Mouse (Mus musculus) lung, embryonic 16.5 days (tissue): ENCODE measurements around the gene Il25. TPM values are rescaled to one million over a fixed set of nuclear protein-coding genes. Genes with fewer than 3 reads are reported as not detected.

Experiments
- ATAC-seq: fragments of 200-750 bp; cut with Nextera tagmentation; 2 replicates; pipeline ENCODE4 v1.8.0; 2017; ENCODE audit warnings: low read depth, mild to moderate bottlenecking, moderate library complexity
- H3K27ac ChIP-seq: fragments of 300-500 bp; sonication (generic); 2 replicates; pipeline ENCODE4 v1.5.1; 2014; ENCODE audit warnings: mild to moderate bottlenecking, control low read depth, low read length
- H3K27me3 ChIP-seq: fragments of 300-500 bp; sonication (generic); 2 replicates; pipeline ENCODE4 v1.6.1; 2014; ENCODE audit warnings: low read depth, low read length, mixed read lengths; ENCODE audit not compliant: control insufficient read depth, insufficient read depth
- H3K36me3 ChIP-seq: fragments of 300-500 bp; sonication (generic); 2 replicates; pipeline ENCODE4 v1.6.1; 2014; ENCODE audit warnings: low read length; ENCODE audit not compliant: control insufficient read depth, insufficient read depth
- H3K4me1 ChIP-seq: fragments of 300-500 bp; sonication (generic); replicated peaks from 2 replicates; pipeline ENCODE4 v1.6.1; 2014; ENCODE audit warnings: low read length, mixed read lengths; ENCODE audit not compliant: control insufficient read depth, insufficient read depth
- H3K4me2 ChIP-seq: fragments of 300-500 bp; sonication (generic); 2 replicates; pipeline ENCODE4 v1.6.1; 2014; ENCODE audit warnings: low read depth, low read length, control low read depth
- H3K4me3 ChIP-seq: fragments of 300-500 bp; sonication (generic); 2 replicates; pipeline ENCODE4 v1.5.1; 2014; ENCODE audit warnings: mild to moderate bottlenecking, low read length, control low read depth
- H3K9ac ChIP-seq: fragments of 300-500 bp; sonication (generic); 2 replicates; pipeline ENCODE4 v1.6.1; 2014; ENCODE audit warnings: low read length, control low read depth
- H3K9me3 ChIP-seq: fragments of 300-500 bp; sonication (generic); 2 replicates; pipeline ENCODE4 v1.6.1; 2016; ENCODE audit warnings: low read length; ENCODE audit not compliant: control insufficient read depth
- WGBS: fragments of 180-500 bp; shearing (Covaris S2); extraction: QIAGEN DNeasy Blood & Tissue Kit; methylation state at CpG from one replicate; pipeline ENCODE4 v1.1.7; 2014; 5-methylcytosine and 5-hydroxymethylcytosine counted together
- polyA plus RNA-seq: library from polyadenylated mRNA; unstranded; fragments of >200 nt; fragmentation: Nextera tagmentation; extraction: Ambion mirVana; gene quantifications from 2 replicates; pipeline ENCODE4 v1.2.1, GENCODE M21; 2015

Gene Il25
- polyA plus RNA-seq, 1 experiment from 2014 or later = not detected

DNA sequence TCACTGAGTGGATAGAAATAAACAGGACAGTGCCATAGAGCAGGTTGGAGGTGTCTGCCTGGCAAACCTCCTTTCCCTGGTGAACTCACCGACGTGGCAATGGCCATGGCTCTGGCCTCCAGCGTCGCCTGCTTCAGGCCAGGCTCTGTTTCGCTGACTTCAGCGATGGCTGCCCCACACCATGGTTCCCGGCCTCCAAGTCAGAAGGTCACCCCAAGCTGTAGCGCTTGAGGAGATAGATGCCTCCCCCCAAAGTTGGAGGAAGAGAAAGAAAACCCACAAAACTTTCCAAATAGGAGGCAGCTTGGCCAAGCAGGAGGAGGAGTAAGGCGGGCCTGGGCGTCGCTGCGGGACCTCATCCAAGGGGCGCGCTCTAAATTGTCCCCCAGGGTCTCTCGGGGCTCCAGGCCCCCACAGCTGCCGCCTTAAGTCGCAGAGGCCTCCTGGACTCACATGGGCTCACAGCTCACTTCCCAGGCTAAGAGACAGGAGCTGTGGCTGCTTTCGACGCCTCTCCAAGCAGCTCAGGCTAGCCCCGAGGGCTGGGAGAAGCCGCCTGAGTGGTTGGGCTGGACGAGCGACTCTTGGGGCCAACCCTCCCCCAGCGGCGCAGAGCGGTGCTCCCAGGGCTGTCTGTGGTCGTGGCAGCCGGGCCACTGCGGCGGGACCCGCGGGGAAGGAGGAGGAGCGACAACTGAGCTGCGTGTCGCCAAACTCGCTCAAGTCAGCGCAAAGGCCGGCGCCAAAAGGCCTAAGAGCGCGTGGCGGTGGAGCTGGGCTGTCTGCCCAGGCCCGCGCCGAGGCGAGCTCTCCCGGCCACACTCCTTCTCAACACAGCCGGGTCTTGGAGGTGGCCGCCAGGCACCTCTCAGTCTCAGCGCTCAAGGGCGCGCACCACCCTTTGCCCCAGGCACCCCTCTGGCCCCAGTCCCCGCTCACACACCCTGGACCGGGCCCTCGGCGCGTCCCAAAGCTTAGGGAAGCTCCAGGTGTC lies 6.8 kb upstream of the Il25 start, which contains the start of gene Efs:
Gene Efs, minus strand, starts transcription at position 778 of the 994 bp plus-strand sequence.
- Histone ChIP-seq H3K27ac (peak within 1 kb of the TSS; percentile 97), H3K9me3 (0 out of 2 replicates have a peak, but pooled peaks cover 4% of the 10 kb centered on the region), H3K27me3 (peaks cover 3% of the 10 kb centered on the region; the same call in 1 of the 2 replicates), H3K4me2 (peak within 1 kb of the TSS; percentile 84), H3K9ac (peak within 1 kb of the TSS; percentile 79), H3K4me3 (peak within 1 kb of the TSS; percentile 55), H3K4me1 (peaks cover 17% of the 10 kb centered on the region), H3K36me3 (peaks cover 12% of the 10 kb centered on the region)
- ATAC-seq = peak; percentile 73
- WGBS = 5% methylated on average over 55 of the region's 57 CpGs

DNA sequence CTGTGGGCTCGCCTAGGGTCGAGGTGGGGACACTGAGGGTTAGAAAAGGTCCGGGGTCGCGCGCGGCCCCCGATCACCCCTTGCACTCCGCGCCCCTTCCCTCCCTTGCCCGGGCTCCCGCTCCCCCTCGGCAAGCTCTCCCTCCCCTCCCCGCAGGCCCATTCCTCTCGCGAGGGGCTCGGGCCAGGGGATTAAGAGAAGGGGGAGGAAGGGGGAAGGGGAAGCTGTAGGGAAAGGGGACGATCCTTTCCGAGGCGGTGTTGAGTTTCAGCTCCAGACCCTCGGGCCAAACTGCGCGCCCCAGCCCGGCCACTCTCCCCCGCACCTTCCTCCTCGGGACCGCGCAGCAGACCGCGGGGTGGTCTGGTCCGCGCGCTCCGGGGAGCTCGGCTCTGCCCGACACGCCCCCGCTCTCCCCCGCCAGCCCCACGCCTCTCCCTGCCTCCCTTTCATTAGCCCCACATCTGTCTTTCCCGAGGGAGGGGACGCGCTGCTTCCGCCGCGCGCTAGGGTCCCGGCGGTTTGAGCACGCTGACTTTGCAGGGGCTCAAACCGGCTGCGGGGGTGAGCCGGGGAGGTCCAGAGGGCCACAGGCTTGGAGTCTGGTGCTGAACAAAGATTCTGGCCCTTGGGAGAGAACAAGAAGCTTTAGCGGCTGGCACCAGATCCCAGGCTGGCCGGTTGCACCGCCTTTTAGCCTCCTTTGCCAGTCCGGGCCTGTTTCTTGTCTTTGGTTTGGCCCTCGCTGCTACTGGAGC lies 5.9 kb upstream of the Il25 start:
- H3K4me1 ChIP-seq = peaks cover 17% of the 10 kb centered on the region
- H3K4me3 ChIP-seq = peak overlapping the region; percentile 55
- H3K36me3 ChIP-seq = peaks cover 5% of the 10 kb centered on the region
- H3K9me3 ChIP-seq = no peaks in the 10 kb centered on the region
- ATAC-seq = peak; percentile 82
- WGBS = 1% methylated on average over 51 of the region's 58 CpGs
- H3K27ac ChIP-seq = peak overlapping the region; percentile 97
- peaks cover 3% of the 10 kb centered on the region; the same call in 1 of the 2 replicates for H3K27me3 ChIP-seq
- peak overlapping the region; percentile 84 for H3K4me2 ChIP-seq
- H3K9ac ChIP-seq = peak overlapping the region; percentile 79

DNA sequence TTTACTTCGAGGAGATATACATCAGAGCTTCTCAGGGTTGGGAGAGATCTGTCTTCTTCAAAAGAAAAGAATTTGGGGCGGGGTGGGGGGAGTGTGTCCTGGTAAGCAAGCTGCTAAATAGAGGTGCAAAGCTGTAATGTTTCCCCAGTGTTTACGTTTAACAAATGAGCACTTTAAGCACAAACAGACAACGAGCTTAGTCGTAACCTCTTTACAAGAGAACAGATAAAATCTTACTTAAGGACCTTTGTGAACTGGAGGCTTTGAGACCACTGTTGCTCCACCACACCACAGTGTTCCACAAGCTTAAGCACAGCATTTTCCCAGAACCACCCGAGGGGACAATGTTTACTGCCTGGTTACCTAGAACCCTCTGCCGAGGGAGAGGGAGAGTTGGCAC lies 5.2 kb upstream of the Il25 start:
- WGBS = 18% methylated on average over 7 of the region's 7 CpGs
- Histone ChIP-seq H3K27ac (peak overlapping the region; percentile 97), H3K4me2 (peak overlapping the region; percentile 84), H3K9me3 (no peaks in the 10 kb centered on the region), H3K27me3 (peaks cover 3% of the 10 kb centered on the region; the same call in 1 of the 2 replicates), H3K9ac (peak overlapping the region; percentile 79), H3K36me3 (no peaks in the 10 kb centered on the region), H3K4me1 (peaks cover 17% of the 10 kb centered on the region), H3K4me3 (peak overlapping the region; percentile 55)
- ATAC-seq = no peak

DNA sequence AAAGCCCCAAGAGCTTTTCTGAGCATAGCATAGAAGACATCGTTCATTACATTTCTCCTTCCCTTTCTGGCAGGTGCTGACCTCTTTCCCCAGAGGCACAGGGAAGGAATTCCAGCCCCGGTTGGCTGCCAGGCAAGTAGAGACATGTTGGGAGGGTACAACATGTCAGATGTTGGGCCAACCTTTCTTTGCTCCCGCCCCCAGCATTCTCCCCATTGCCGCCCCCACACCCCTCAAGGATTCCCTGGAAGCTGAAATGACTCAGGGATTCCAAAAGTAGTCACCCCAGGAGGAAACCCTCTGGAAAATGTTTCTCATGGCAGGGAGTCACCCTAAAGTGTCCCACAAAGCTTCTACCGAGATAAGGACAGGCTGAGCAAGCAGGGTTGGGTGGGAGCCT lies 2.7 kb upstream of the Il25 start:
- Histone ChIP-seq H3K27ac (no peak overlapping the region), H3K4me1 (peaks cover 12% of the 10 kb centered on the region), H3K4me2 (no peak overlapping the region), H3K9me3 (no peaks in the 10 kb centered on the region), H3K4me3 (no peak overlapping the region), H3K36me3 (no peaks in the 10 kb centered on the region), H3K27me3 (peaks cover 3% of the 10 kb centered on the region; the same call in 1 of the 2 replicates), H3K9ac (no peak overlapping the region)
- whole genome bisulfite sequencing = 63% methylated on average over 5 of the region's 5 CpGs
- no peak for ATAC-seq

DNA sequence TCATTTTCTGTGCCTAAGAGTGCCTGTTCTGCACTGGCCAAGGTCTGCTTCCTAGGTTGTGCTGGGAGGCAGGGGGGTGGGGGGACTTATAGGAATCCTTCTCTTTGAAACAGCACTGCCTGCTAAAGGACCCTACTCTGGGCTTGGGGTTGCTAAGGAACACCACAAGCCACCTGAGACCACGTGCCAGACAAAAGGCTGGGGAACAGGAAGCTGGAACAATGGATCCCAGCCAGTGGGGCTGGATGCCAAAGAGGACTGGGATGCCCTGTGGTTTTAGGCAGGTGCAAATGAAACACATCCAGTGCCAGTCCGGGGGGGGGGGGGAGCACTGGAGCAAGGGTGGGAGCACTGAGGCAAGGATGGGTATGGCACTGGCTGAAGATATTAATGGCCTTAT lies 2.1 kb upstream of the Il25 start:
- Histone ChIP-seq H3K27me3 (peaks cover 2% of the 10 kb centered on the region; the same call in 1 of the 2 replicates), H3K4me2 (no peak overlapping the region), H3K9me3 (no peaks in the 10 kb centered on the region), H3K4me1 (peaks cover 6% of the 10 kb centered on the region), H3K4me3 (no peak overlapping the region), H3K27ac (no peak overlapping the region), H3K9ac (no peak overlapping the region), H3K36me3 (no peaks in the 10 kb centered on the region)
- WGBS = 33% methylated on average over 2 of the region's 2 CpGs
- no peak for ATAC-seq

DNA sequence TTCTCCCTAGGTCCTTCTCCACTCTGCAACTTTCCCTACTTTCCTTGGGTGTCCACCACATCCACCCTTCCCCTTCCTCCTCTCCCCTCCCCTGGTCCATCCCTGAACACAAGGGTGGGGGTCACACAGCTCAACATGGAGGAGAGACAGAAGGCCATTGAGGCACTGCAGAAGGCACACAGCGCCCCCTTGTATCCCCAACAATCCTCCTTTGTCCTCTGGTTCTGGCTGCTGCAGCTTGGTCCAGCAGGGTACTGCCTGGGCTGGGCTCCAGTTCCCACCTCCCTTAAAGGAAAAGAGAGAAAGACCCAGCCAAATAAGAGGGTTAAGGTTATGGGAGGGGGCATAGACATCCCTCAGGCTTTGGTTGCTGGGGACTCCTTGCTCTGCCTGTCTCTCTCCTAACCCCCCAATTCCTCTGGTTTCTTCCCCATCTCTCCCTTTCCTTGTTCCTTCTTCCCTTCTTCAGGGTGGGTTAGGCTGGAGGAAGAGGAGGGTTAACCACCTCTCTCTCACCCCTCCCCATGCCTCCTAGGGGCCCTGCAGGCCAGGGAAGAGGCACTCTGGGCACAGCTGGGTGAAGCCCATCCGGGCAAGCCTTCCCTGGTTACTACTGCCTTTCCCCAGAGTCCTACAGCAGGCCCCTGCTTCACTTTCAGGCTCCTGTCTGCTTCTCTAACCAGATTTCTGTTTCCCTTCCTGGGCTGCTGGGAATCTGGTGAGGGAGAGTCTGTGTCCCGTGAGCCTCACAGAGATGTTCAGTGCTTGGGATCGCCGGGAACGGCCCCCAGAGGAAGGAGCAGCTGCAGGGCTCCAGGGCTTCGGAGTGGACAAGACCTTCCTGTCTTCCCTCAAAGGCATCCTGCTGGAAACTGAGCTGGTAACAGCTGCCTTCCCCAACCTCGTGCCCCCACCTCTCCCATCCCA lies 3.7 kb downstream of the Il25 start, which contains the start of gene Cmtm5:
Gene Cmtm5, plus strand, starts transcription at position 358 of the 927 bp plus-strand sequence.
- ATAC-seq = no peak
- Histone ChIP-seq H3K9ac (0 out of 2 replicates have a peak within 1 kb of the TSS, but pooled peaks have one; percentile 4), H3K4me3 (no peak within 1 kb of the TSS), H3K27ac (no peak within 1 kb of the TSS), H3K4me1 (peaks cover 3% of the 10 kb centered on the region; the same call in 1 of the 2 replicates), H3K27me3 (no peaks in the 10 kb centered on the region), H3K4me2 (no peak within 1 kb of the TSS), H3K9me3 (no peaks in the 10 kb centered on the region), H3K36me3 (no peaks in the 10 kb centered on the region)
- 36% methylated on average over 8 of the region's 8 CpGs for WGBS

DNA sequence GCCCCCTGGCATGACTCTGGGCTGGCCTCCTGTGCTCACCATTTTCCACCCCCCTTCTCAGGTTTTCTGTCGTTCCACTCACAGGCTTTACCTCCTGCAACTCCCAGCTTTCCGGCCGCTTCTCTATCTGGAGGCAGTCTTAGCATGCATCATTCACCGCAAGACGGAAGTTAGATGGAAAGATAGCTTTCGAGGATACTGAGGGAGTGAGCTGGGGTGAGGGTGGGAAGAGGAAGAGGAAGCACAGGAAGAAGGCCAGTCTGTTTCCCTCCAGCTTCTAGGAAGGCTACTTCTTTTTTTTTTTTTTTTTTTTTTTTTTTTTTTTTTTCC lies 4.3 kb downstream of the Il25 start:
- no peak overlapping the region for H3K27ac ChIP-seq
- H3K4me2 ChIP-seq = no peak overlapping the region
- no peaks in the 10 kb centered on the region for H3K27me3 ChIP-seq
- H3K4me3 ChIP-seq = no peak overlapping the region
- H3K9ac ChIP-seq = no peak overlapping the region
- H3K4me1 ChIP-seq = peaks cover 3% of the 10 kb centered on the region; the same call in 1 of the 2 replicates
- WGBS = 48% methylated on average over 6 of the region's 6 CpGs
- ATAC-seq = no peak
- no peaks in the 10 kb centered on the region for H3K9me3 ChIP-seq
- no peaks in the 10 kb centered on the region for H3K36me3 ChIP-seq

DNA sequence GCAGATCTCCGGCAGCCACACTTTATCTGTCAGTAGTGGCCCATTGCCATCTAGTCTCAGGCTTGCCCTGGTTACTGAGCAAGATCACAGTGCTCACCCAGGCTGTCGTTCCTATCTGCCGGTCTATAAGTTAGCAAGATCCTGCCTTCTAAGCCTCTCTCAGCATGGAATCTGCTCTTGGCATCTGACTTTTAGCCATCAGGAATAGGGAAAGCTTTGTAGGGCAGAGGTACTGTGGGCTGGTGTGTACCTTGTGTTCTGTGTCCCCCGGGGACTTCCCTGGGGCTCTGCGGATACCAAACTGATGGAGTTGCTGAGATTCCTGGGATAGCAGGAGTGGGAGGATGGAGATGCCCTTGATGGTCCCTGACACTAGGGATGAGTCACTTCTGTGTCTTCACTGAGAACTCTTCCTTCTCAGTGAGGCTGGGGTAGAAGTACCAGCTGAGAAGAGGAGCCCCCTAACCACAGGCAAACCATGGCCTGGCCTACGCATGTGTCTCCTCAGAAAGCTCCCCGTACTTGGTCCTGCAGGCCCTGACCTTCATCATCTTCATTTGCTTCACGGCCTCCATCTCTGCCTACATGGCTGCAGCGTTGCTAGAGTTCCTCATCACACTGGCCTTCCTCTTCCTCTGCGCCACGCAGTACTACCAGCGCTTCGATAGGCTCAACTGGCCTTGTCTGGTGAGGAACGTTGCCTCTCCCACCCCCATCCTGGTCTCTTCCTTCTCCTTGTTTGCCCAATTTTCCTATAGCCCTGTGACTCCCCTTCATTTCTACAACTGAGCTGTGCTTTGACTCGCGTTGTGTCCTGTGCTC lies 5.1 kb downstream of the Il25 start:
- no peak overlapping the region for H3K27ac ChIP-seq
- no peak overlapping the region for H3K9ac ChIP-seq

More for the DNA sequence above, 5.1 kb downstream of the Il25 start:
- no peak for ATAC-seq
- Histone ChIP-seq H3K4me2 (no peak overlapping the region), H3K36me3 (no peaks in the 10 kb centered on the region), H3K4me1 (peaks cover 3% of the 10 kb centered on the region; the same call in 1 of the 2 replicates), H3K27me3 (no peaks in the 10 kb centered on the region), H3K9me3 (no peaks in the 10 kb centered on the region), H3K4me3 (no peak overlapping the region)
- WGBS = 85% methylated on average over 16 of the region's 16 CpGs
